Mouse (Mus musculus) thymus, adult 2 months (tissue): ENCODE data around the gene Clptm1l. TPM values are rescaled to one million over a fixed set of nuclear protein-coding genes. Genes with fewer than 3 reads are reported as not detected.

Experiments
- DNase-seq: peaks from one replicate; pipeline ENCODE4 v3.0.0; 2021
- H3K27ac ChIP-seq: fragments of 200-500 bp; 2 replicates; pipeline ENCODE4 v1.5.1; 2012; ENCODE audit warnings: low read length, control low read depth; ENCODE audit not compliant: control insufficient read depth, insufficient read depth
- H3K27me3 ChIP-seq: fragments of 200-500 bp; 2 replicates; pipeline ENCODE4 v1.6.1; 2012; ENCODE audit warnings: mild to moderate bottlenecking, low read length, moderate library complexity, mixed read lengths; ENCODE audit not compliant: control insufficient read depth, insufficient read depth
- H3K36me3 ChIP-seq: fragments of 200-500 bp; 2 replicates; pipeline ENCODE4 v1.6.1; 2012; ENCODE audit warnings: mild to moderate bottlenecking, low read length, moderate library complexity; ENCODE audit not compliant: control insufficient read depth, insufficient read depth
- H3K4me1 ChIP-seq: fragments of 200-500 bp; replicated peaks from 2 replicates; pipeline ENCODE4 v1.6.1; 2012; ENCODE audit warnings: low read length; ENCODE audit not compliant: control insufficient read depth, insufficient read depth
- H3K4me3 ChIP-seq: fragments of 200-500 bp; 2 replicates; pipeline ENCODE4 v1.5.1; 2012; ENCODE audit warnings: mild to moderate bottlenecking, low read length, control low read depth, moderate library complexity; ENCODE audit not compliant: control insufficient read depth, insufficient read depth
- CTCF ChIP-seq: fragments of 200-500 bp; IDR thresholded peaks from 2 replicates; pipeline ENCODE4 v1.5.1; 2012; ENCODE audit warnings: mild to moderate bottlenecking, control low read depth, low read length, moderate library complexity, borderline replicate concordance; ENCODE audit not compliant: control insufficient read depth, poor library complexity, insufficient read depth; ENCODE audit errors: extremely low read depth
- POLR2A ChIP-seq: fragments of 200-500 bp; IDR thresholded peaks from 2 replicates; pipeline ENCODE4 v1.6.1; 2012; ENCODE audit warnings: mild to moderate bottlenecking, low read length, control low read depth, moderate library complexity; ENCODE audit not compliant: control insufficient read depth, poor library complexity, insufficient read depth; ENCODE audit errors: extremely low read depth
- WGBS: fragments of 180-500 bp; shearing (Covaris S2); methylation state at CpG from one replicate; pipeline ENCODE4 v1.1.7; 2018; 5-methylcytosine and 5-hydroxymethylcytosine counted together
- polyA plus RNA-seq: library from polyadenylated mRNA; depleted of rRNA; stranded (reverse); fragments of >200 nt; gene quantifications from 2 replicates; pipeline ENCODE4 v1.2.3, GENCODE M21; 2012

Clptm1l gene
- polyA plus RNA-seq, 1 experiment: 194 TPM

- TF ChIP-seq CTCF (no peak), POLR2A (no peak)
- H3K27me3 ChIP-seq: no peaks in the 10 kb centered on the region
- no peak overlapping the region for H3K4me3 ChIP-seq
- peaks cover 11% of the 10 kb centered on the region for H3K4me1 ChIP-seq
- DNase-seq: no peak
- no peak overlapping the region for H3K27ac ChIP-seq
- WGBS: 19% methylated on average over 4 of the region's 4 CpGs
- no peaks in the 10 kb centered on the region for H3K36me3 ChIP-seq
Measured at GRCm38 (mm10) chr13:73600217-73600616, 3.6 kb upstream of the Clptm1l start.

DNA sequence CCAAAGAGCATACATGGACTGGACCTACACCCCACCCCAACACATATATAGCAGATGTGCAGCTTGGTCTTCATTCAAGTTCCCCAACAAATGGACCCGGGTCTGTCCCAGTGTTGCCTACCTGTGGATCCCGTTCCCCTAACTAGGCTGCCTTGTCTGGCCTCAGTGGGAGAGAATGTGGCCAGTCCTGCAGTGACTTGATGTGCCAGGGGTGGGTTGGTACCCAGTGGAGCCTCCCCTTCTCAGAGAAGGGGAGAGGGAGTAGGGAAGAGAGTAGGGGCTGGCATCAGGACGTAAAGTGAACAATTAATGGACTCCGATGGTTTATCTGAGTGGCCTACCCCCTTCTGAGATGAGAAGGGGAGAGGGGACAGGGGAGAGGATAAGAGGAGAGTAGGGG, 760 bp upstream of the Clptm1l start:
- Histone ChIP-seq H3K4me1 (peaks cover 11% of the 10 kb centered on the region), H3K36me3 (peaks cover 9% of the 10 kb centered on the region; the same call in 1 of the 2 replicates), H3K27ac (no peak overlapping the region), H3K4me3 (no peak overlapping the region), H3K27me3 (no peaks in the 10 kb centered on the region)
- 64% methylated on average over 4 of the region's 4 CpGs for WGBS
- no peak for DNase-seq
- TF ChIP-seq CTCF (no peak), POLR2A (no peak)

DNA sequence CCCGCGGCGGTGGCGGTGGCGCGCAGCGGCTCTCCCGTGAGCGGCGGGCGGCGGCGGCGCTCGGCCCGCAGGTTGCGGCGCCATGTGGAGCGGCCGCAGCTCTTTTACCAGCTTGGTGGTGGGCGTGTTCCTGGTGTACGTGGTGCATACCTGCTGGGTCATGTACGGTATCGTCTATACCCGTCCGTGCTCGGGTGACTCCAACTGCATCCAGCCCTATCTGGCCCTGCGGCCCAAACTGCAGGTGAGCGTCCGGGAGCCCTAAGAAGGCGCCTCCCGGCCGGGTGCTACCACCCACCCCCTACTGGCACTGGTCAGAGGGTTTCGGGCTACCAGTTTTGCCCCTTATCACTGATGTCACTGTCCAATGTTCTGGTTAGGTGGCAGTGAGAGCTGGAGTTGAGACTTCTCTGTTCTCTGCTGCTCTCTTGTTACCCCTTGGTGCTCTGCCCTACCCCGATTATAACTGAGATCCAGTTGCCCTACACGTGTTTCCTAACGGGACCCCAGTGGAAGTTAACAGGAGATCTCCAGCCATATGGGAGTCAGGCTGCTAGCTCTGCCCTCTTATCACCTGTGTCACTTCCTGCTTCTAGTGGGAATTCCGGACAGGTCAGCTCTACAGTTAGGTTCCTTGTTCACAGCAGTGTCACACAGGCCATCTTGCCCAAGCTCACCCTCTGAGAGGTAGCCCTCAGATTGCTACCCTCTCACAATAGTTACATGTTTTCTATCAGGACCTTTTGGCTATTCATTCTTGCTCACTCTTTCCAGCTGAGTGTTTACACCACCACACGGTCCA, 551 bp downstream of the Clptm1l start:
- DNase-seq: no peak
- 2% methylated on average over 38 of the region's 39 CpGs for WGBS
- Histone ChIP-seq H3K4me3 (peak overlapping the region; percentile 76), H3K36me3 (peaks cover 22% of the 10 kb centered on the region), H3K27ac (peak overlapping the region; percentile 7; the same call in 1 of the 2 replicates), H3K4me1 (peaks cover 11% of the 10 kb centered on the region), H3K27me3 (no peaks in the 10 kb centered on the region)
- TF ChIP-seq POLR2A (no peak), CTCF (no peak)

- DNase-seq: no peak
- no peak overlapping the region for H3K4me3 ChIP-seq
Measured at GRCm38 (mm10) chr13:73618406-73618805, 14.6 kb downstream of the Clptm1l start.

GRCm38 (mm10) chr13:73620637-73621036, 16.8 kb downstream of the Clptm1l start:
- no peak for DNase-seq
- Histone ChIP-seq H3K27ac (no peak overlapping the region), H3K36me3 (peaks cover 49% of the 10 kb centered on the region), H3K4me3 (no peak overlapping the region), H3K4me1 (no peaks in the 10 kb centered on the region), H3K27me3 (no peaks in the 10 kb centered on the region)
- WGBS: 67% methylated on average over 6 of the region's 6 CpGs
- no peak for TF ChIP-seq CTCF

More at GRCm38 (mm10) chr13:73618406-73618805, 14.6 kb downstream of the Clptm1l start:
- Histone ChIP-seq H3K36me3 (peaks cover 66% of the 10 kb centered on the region), H3K27me3 (no peaks in the 10 kb centered on the region), H3K4me1 (no peaks in the 10 kb centered on the region), H3K27ac (no peak overlapping the region)
- WGBS: 97% methylated on average over 5 of the region's 5 CpGs
- TF ChIP-seq CTCF: no peak

- no peak for DNase-seq
- peaks cover 14% of the 10 kb centered on the region for H3K4me1 ChIP-seq
- H3K36me3 ChIP-seq: no peaks in the 10 kb centered on the region
- H3K27ac ChIP-seq: no peak overlapping the region
- peak overlapping the region; percentile 62 for H3K4me3 ChIP-seq
- TF ChIP-seq POLR2A: no peak
- no peaks in the 10 kb centered on the region for H3K27me3 ChIP-seq
- WGBS: 48% methylated on average over 6 of the region's 6 CpGs
Measured at GRCm38 (mm10) chr13:73626410-73626744, 22.6 kb downstream of the Clptm1l start.
